Mouse (Mus musculus): ENCODE measurements around the gene Rfng. TPM values are rescaled to one million over a fixed set of nuclear protein-coding genes. Genes with fewer than 3 reads are reported as not detected.

Rfng gene
- polyA plus RNA-seq, 1 experiment = 19.7 TPM

DNA sequence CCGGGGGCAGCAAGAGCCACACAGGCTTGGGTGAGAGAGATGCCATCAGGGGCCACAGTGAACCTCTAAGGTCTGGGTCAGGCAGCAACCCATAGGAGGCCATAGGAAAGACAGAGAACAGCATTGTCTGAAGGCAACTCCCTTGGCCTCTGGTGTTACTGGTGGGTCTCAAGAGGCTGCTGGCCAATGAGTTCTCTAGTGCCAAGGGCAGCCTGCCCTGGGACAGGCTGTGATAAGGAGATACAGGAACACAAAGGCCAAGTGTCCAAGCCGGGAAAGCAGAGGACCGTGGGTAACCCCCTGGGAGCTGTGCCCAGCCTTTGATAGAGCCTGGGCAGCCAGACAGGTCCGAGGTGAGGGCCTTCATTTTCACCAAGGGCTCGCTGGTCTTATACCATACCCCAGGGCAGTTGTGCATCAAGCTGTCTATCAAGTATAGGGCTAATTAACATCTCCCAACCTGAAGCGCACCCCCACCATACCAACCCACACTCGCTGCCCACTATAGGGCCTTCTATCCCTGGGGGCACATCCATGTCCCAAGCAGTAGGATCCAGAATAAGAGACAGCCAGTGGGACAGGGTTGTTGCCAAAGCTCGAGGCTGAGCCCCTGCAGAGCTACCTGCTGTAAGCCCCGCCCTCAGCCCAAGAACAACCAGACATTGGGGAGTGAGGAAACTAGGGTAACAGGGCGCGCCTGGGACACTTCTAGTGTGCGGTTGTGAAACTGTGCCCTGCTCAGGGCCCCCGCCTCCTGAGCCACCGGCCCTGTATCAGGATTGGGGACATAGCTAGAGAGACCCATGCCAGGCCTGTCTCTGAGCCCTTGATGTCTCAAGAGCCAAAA, 37.3 kb upstream of the Rfng start:
- TF ChIP-seq TCF12 (IDR thresholded peaks at IDR 0.05; ENCODE audit: insufficient read depth, poor library complexity, severe bottlenecking) = no peak
- peak overlapping the region; percentile 76 for H3K4me2 ChIP-seq (ENCODE audit: low read depth)
- H3K27me3 ChIP-seq (ENCODE audit: control insufficient read depth, insufficient read depth, insufficient read length) = no peaks in the 10 kb centered on the region
- peak overlapping the region; percentile 60 for H3K4me3 ChIP-seq
- H3K79me2 ChIP-seq (ENCODE audit: control insufficient read depth, insufficient read depth) = peaks cover 54% of the 10 kb centered on the region
- no peak overlapping the region for H3ac ChIP-seq (ENCODE audit: control insufficient read depth, insufficient read length)
- H3K36me3 ChIP-seq (ENCODE audit: control insufficient read depth, insufficient read depth) = peaks cover 23% of the 10 kb centered on the region

DNA sequence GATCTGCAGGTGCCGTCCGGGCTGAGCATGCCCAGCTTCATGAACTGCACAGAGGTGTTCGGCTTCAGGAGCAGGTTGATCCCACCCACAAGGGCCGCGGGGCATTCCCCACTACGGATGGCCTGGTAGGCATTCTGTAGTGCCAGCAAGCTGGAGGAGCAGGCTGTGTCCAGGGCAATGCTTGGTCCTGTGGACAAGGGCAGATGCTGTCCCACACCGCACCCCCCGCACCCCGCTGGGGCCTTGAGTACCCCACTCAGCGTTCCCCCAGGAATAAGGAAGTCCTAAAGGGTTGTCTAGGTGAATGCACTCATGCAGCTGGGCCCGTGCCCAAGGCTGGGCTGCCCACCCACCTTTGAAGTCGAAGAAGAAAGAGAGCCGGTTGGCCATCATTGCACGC, 36.5 kb upstream of the Rfng start:
- Histone ChIP-seq H3K79me2 (ENCODE audit: control insufficient read depth, insufficient read depth) (peaks cover 54% of the 10 kb centered on the region), H3K4me2 (ENCODE audit: low read depth) (no peak overlapping the region), H3K4me3 (peak overlapping the region; percentile 60), H3K27me3 (ENCODE audit: control insufficient read depth, insufficient read depth, insufficient read length) (no peaks in the 10 kb centered on the region), H3K36me3 (ENCODE audit: control insufficient read depth, insufficient read depth) (peaks cover 23% of the 10 kb centered on the region), H3ac (ENCODE audit: control insufficient read depth, insufficient read length) (no peak overlapping the region)
- TF ChIP-seq TCF12 (IDR thresholded peaks at IDR 0.05; ENCODE audit: insufficient read depth, poor library complexity, severe bottlenecking) (no peak), MYOG (IDR thresholded peaks at IDR 0.05; ENCODE audit: control insufficient read depth in 1 of 3, insufficient read depth in 1 of 3, insufficient read length in 2 of 3, low read depth in 2 of 3) (no peak), MYOD1 (IDR thresholded peaks at IDR 0.05; ENCODE audit: control insufficient read depth in 1 of 3, insufficient read length in 2 of 3, low read depth in 2 of 3) (no peak), REST (IDR thresholded peaks at IDR 0.05; ENCODE audit: insufficient read depth, insufficient read length) (no peak)

DNA sequence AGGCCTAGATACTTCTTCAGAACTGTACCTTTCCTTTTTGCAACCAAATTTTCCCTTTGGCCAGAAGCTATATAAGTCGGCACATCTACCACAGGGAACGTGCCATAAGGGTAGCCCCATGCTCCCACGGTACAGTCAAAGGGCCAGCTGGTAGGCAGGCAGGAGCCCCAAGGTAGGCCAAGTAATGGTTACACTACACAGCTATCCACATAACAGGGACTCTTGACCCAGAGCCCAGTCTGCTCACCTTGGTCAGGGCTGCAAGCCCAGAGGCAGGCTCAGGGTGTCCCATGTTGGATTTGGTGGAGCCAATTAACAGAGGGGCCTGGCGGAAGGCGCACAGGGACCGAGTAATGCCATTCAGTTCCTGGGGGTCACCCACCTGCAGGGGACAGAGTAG, 35.5 kb upstream of the Rfng start:
- TF ChIP-seq POLR2AphosphoS2 (IDR thresholded peaks at IDR 0.05; ENCODE audit: insufficient read length, low read depth) (no peak), MYOD1 (IDR thresholded peaks at IDR 0.05; ENCODE audit: control insufficient read depth in 1 of 3, insufficient read length in 2 of 3, low read depth in 2 of 3) (no peak)

DNA sequence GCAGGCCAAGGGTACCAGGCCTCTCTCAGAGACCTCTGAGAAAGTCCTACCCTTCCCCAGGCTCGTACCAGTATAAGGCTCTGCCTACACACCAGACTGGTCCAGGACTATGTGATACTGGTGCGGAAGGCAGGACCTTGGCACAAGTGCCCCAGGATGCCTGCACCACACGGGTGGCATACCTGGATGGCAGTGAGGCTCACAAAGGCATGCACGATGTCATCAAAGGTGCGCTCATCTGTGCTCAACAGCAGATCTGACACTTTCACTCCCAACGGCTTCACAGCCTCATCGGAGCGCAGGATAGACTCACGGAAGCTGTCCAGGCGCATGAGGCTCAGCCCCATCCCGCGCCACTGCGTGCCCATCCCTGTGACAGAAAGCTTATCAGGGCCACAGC, 34.2 kb upstream of the Rfng start:
- TF ChIP-seq POLR2AphosphoS2 (IDR thresholded peaks at IDR 0.05; ENCODE audit: insufficient read length, low read depth) = peak; percentile 29
- no peak for TF ChIP-seq MYOG (IDR thresholded peaks at IDR 0.05; ENCODE audit: control insufficient read depth in 1 of 3, insufficient read depth in 1 of 3, insufficient read length in 2 of 3, low read depth in 2 of 3)
- peaks cover 29% of the 10 kb centered on the region for H3K36me3 ChIP-seq (ENCODE audit: control insufficient read depth, insufficient read depth)
- H3K27me3 ChIP-seq (ENCODE audit: control insufficient read depth, insufficient read depth, insufficient read length) = no peaks in the 10 kb centered on the region
- no peak overlapping the region for H3ac ChIP-seq (ENCODE audit: control insufficient read depth, insufficient read length)
- no peak overlapping the region for H3K4me2 ChIP-seq (ENCODE audit: low read depth)
- no peak overlapping the region for H3K4me3 ChIP-seq
- peaks cover 51% of the 10 kb centered on the region for H3K79me2 ChIP-seq (ENCODE audit: control insufficient read depth, insufficient read depth)

More for the DNA sequence above, 35.5 kb upstream of the Rfng start:
- Histone ChIP-seq H3K4me2 (ENCODE audit: low read depth) (no peak overlapping the region), H3K27me3 (ENCODE audit: control insufficient read depth, insufficient read depth, insufficient read length) (no peaks in the 10 kb centered on the region), H3K36me3 (ENCODE audit: control insufficient read depth, insufficient read depth) (peaks cover 29% of the 10 kb centered on the region), H3K79me2 (ENCODE audit: control insufficient read depth, insufficient read depth) (peaks cover 54% of the 10 kb centered on the region), H3ac (ENCODE audit: control insufficient read depth, insufficient read length) (no peak overlapping the region), H3K4me3 (no peak overlapping the region)

DNA sequence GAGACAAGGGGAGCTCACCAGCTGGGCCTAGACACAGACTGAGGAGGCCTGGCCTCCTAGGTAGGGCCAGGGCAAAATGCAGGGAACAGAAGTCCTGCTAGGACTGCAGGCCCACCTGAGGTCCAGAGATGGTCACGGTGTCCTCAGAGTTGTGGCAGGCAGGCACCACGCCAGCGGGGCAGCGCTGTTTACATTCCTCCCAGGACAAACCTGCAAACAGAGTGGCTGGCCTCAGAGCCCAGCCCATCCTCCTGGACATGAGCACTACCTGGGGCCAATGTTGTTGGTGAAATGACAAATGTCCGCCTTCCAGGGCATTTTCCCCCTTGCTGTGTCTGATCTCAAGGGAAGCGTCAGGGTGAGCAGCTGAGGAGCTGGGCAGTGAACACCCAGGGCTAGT, 33.4 kb upstream of the Rfng start:
- H3K36me3 ChIP-seq (ENCODE audit: control insufficient read depth, insufficient read depth) = peaks cover 37% of the 10 kb centered on the region
- no peak overlapping the region for H3K4me3 ChIP-seq
- H3K4me2 ChIP-seq (ENCODE audit: low read depth) = no peak overlapping the region
- H3K79me2 ChIP-seq (ENCODE audit: control insufficient read depth, insufficient read depth) = peaks cover 42% of the 10 kb centered on the region
- no peak overlapping the region for H3ac ChIP-seq (ENCODE audit: control insufficient read depth, insufficient read length)
- no peaks in the 10 kb centered on the region for H3K27me3 ChIP-seq (ENCODE audit: control insufficient read depth, insufficient read depth, insufficient read length)
- no peak for TF ChIP-seq POLR2A (IDR thresholded peaks at IDR 0.05; ENCODE audit: insufficient read length, low read depth)

DNA sequence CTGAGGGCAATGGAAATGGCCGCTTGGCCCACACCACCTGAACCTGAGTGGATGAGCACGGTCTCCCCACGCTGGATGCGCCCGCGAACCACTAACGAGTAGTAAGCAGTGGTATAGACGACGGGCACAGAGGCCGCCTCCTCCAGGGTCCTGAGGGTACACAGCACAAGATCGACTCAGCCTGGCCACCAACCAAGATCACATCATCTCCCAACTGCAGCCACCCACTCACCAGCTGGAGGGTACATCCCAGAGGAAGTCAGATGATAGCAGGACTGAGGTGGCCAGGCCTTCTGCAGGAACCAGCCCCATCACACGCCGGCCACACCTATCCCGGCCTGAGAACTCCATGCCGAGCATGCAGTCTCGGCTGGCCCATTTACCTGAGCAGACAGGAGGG, 28.1 kb upstream of the Rfng start:
- H3ac ChIP-seq (ENCODE audit: control insufficient read depth, insufficient read length) = no peak overlapping the region
- TF ChIP-seq REST (IDR thresholded peaks at IDR 0.05; ENCODE audit: insufficient read depth, insufficient read length) (no peak), TCF12 (IDR thresholded peaks at IDR 0.05; ENCODE audit: insufficient read depth, poor library complexity, severe bottlenecking) (no peak), MAX (IDR thresholded peaks at IDR 0.05; ENCODE audit: low read depth) (no peak), CEBPB (IDR thresholded peaks at IDR 0.05; ENCODE audit: insufficient read depth, poor library complexity, severe bottlenecking) (no peak), USF1 (IDR thresholded peaks at IDR 0.05; ENCODE audit: low read depth) (no peak), TCF3 (IDR thresholded peaks at IDR 0.05; ENCODE audit: insufficient read length, low read depth) (no peak), MYOD1 (IDR thresholded peaks at IDR 0.05; ENCODE audit: control insufficient read depth in 1 of 3, insufficient read length in 2 of 3, low read depth in 2 of 3) (no peak), SRF (IDR thresholded peaks at IDR 0.05; ENCODE audit: control insufficient read depth, insufficient read length, low read depth) (no peak), MYOG (IDR thresholded peaks at IDR 0.05; ENCODE audit: control insufficient read depth in 1 of 3, insufficient read depth in 1 of 3, insufficient read length in 2 of 3, low read depth in 2 of 3) (no peak), POLR2A (IDR thresholded peaks at IDR 0.05; ENCODE audit: insufficient read length, low read depth) (no peak), E2F4 (IDR thresholded peaks at IDR 0.05; ENCODE audit: insufficient read depth) (no peak), POLR2AphosphoS2 (IDR thresholded peaks at IDR 0.05; ENCODE audit: insufficient read length, low read depth) (no peak)
- no peak overlapping the region for H3K4me3 ChIP-seq
- H3K27me3 ChIP-seq (ENCODE audit: control insufficient read depth, insufficient read depth, insufficient read length) = no peaks in the 10 kb centered on the region
- no peak overlapping the region for H3K4me2 ChIP-seq (ENCODE audit: low read depth)
- peaks cover 46% of the 10 kb centered on the region for H3K36me3 ChIP-seq (ENCODE audit: control insufficient read depth, insufficient read depth)
- peaks cover 2% of the 10 kb centered on the region for H3K79me2 ChIP-seq (ENCODE audit: control insufficient read depth, insufficient read depth)

All from myocyte (in vitro differentiated cells).